Mouse (Mus musculus): ENCODE results near the gene Pde3a.

GRCm38 (mm10) chr6:141265257-141265656, 16.2 kb downstream of the Pde3a start:
- TF ChIP-seq CTCF (IDR thresholded peaks at IDR 0.05; ENCODE audit: low read depth, low read length) (no peak), POLR2A (IDR thresholded peaks at IDR 0.05; ENCODE audit: insufficient read depth, low read length) (no peak), EP300 (IDR thresholded peaks at IDR 0.05; ENCODE audit: insufficient read depth, low read depth, low read length) (no peak)

All from ES-Bruce4 (cell line).